ENCODE assay signal across 22 mouse cellular contexts in genomic region chr7:63817476-63817875, GRCm38 (mm10).
DNase-seq lines count a peak whose midpoint lies in the region; ATAC-seq and TF ChIP-seq lines count a peak whose summit lies in the region.
"Had no signal": no experiment of that assay in that cellular context is flagged by ENCODE, and none has a peak within 500 bp of the region (broad histone marks: within the 10 kb centered on the region; RNA-seq: fewer than 3 reads in every experiment).

No protein-coding gene starts in this region.

- TF ChIP-seq CTCF in spleen, adult 2 months (IDR thresholded peaks at IDR 0.05; ENCODE audit: extremely low read depth, insufficient read depth, insufficient read length, insufficient replicate concordance) = no peak
- TF ChIP-seq CTCF in hindbrain, postnatal 0 days (IDR thresholded peaks at IDR 0.05; ENCODE audit: low read depth) = no peak
- no peak for TF ChIP-seq CTCF in gastrocnemius, adult 2 months (IDR thresholded peaks at IDR 0.05)

- H3K27ac ChIP-seq in intestine, embryonic 14.5 days (ENCODE audit: low read depth) = no peak overlapping the region
- no peak overlapping the region for H3K27ac ChIP-seq in intestine, embryonic 16.5 days (ENCODE audit: low read length)
- H3K27ac ChIP-seq in spleen, adult 2 months (ENCODE audit: insufficient read depth, low read length) = peak overlapping the region; percentile 91; the same call in 1 of the 2 replicates
- no peak overlapping the region for H3K27ac ChIP-seq in hindbrain, postnatal 0 days
- H3K27ac ChIP-seq in gastrocnemius, adult 2 months = no peak overlapping the region
- H3K27ac ChIP-seq: embryonic facial prominence, embryonic 12.5 days; liver, embryonic 13.5 days; midbrain, embryonic 12.5 days; stomach, postnatal 0 days had no signal

- no peak overlapping the region for H3K4me2 ChIP-seq in intestine, embryonic 14.5 days (ENCODE audit: low read length)
- no peak overlapping the region for H3K4me2 ChIP-seq in intestine, embryonic 16.5 days (ENCODE audit: low read depth, low read length)
- no peak overlapping the region for H3K4me2 ChIP-seq in hindbrain, postnatal 0 days (ENCODE audit: low read depth, low read length)
- H3K4me2 ChIP-seq: embryonic facial prominence, embryonic 12.5 days; hindbrain, embryonic 12.5 days; liver, embryonic 13.5 days; lung, embryonic 14.5 days; midbrain, embryonic 12.5 days had no signal

- H3K36me3 ChIP-seq in intestine, embryonic 14.5 days (ENCODE audit: control insufficient read depth, insufficient read depth, low read length) = no peaks in the 10 kb centered on the region
- H3K36me3 ChIP-seq in intestine, embryonic 16.5 days (ENCODE audit: control insufficient read depth, insufficient read depth, low read length) = no peaks in the 10 kb centered on the region
- no peaks in the 10 kb centered on the region for H3K36me3 ChIP-seq in spleen, adult 2 months (ENCODE audit: control insufficient read depth, insufficient read depth, low read length)
- no peaks in the 10 kb centered on the region for H3K36me3 ChIP-seq in hindbrain, postnatal 0 days (ENCODE audit: insufficient read depth, low read length)
- H3K36me3 ChIP-seq: embryonic facial prominence, embryonic 12.5 days; G1E; hindbrain, embryonic 12.5 days; liver, embryonic 13.5 days; midbrain, embryonic 12.5 days had no signal

- no peak overlapping the region for H3K9ac ChIP-seq in intestine, embryonic 14.5 days (ENCODE audit: low read length)
- H3K9ac ChIP-seq in intestine, embryonic 16.5 days (ENCODE audit: low read depth, low read length) = no peak overlapping the region
- no peak overlapping the region for H3K9ac ChIP-seq in hindbrain, postnatal 0 days (replicated peaks; ENCODE audit: low read length)
- H3K9ac ChIP-seq: embryonic facial prominence, embryonic 12.5 days; hindbrain, embryonic 12.5 days; liver, embryonic 13.5 days; lung, embryonic 14.5 days; midbrain, embryonic 12.5 days had no signal

- TF ChIP-seq POLR2A in spleen, adult 2 months (IDR thresholded peaks at IDR 0.05; ENCODE audit: low read depth, low read length) = no peak

- H3K27me3 ChIP-seq in intestine, embryonic 14.5 days (replicated peaks; ENCODE audit: control insufficient read depth, insufficient read depth, low read length) = no peaks in the 10 kb centered on the region
- no peaks in the 10 kb centered on the region for H3K27me3 ChIP-seq in intestine, embryonic 16.5 days (replicated peaks; ENCODE audit: control insufficient read depth, insufficient read depth, low read length)
- H3K27me3 ChIP-seq in spleen, adult 2 months (ENCODE audit: control insufficient read depth, insufficient read depth, low read length) = no peaks in the 10 kb centered on the region
- no peaks in the 10 kb centered on the region for H3K27me3 ChIP-seq in hindbrain, postnatal 0 days (ENCODE audit: insufficient read depth, low read length)
- H3K27me3 ChIP-seq: CH12.LX; embryonic facial prominence, embryonic 12.5 days; hindbrain, embryonic 12.5 days; liver, embryonic 13.5 days; midbrain, embryonic 12.5 days; Patski had no signal

- no peaks in the 10 kb centered on the region for H3K9me3 ChIP-seq in intestine, embryonic 14.5 days (ENCODE audit: control insufficient read depth, low read length)
- H3K9me3 ChIP-seq in intestine, embryonic 16.5 days (ENCODE audit: control insufficient read depth, low read length) = no peaks in the 10 kb centered on the region
- no peaks in the 10 kb centered on the region for H3K9me3 ChIP-seq in hindbrain, postnatal 0 days (ENCODE audit: low read length)
- H3K9me3 ChIP-seq: embryonic facial prominence, embryonic 12.5 days; G1E; hindbrain, embryonic 12.5 days; liver, embryonic 13.5 days; midbrain, embryonic 12.5 days had no signal

- no peak overlapping the region for H3K4me3 ChIP-seq in intestine, embryonic 14.5 days (ENCODE audit: low read depth, low read length)
- H3K4me3 ChIP-seq in intestine, embryonic 16.5 days (ENCODE audit: low read length) = no peak overlapping the region
- H3K4me3 ChIP-seq in spleen, adult 2 months (ENCODE audit: extremely low read depth, insufficient read depth, insufficient read length) = no peak overlapping the region
- no peak overlapping the region for H3K4me3 ChIP-seq in hindbrain, postnatal 0 days (ENCODE audit: low read length)
- H3K4me3 ChIP-seq in gastrocnemius, adult 2 months = no peak overlapping the region
- H3K4me3 ChIP-seq: embryonic facial prominence, embryonic 12.5 days; heart, adult 2 months; hindbrain, embryonic 12.5 days; liver, embryonic 13.5 days; midbrain, embryonic 12.5 days had no signal

- ATAC-seq in cerebellum, adult (ENCODE audit: insufficient number of reproducible peaks, low FRiP score, low TSS enrichment) = 0 out of 2 replicates have a peak, but pooled peaks have one; percentile 5
- no peak for ATAC-seq in intestine, embryonic 14.5 days (replicated peaks; ENCODE audit: low FRiP score, low TSS enrichment, low read depth)
- no peak for ATAC-seq in intestine, embryonic 16.5 days
- no peak for ATAC-seq in hindbrain, postnatal 0 days
- ATAC-seq: forebrain, embryonic 16.5 days had no signal

- intact Hi-C loops in gastrocnemius, adult 2 months (cut with DNase I) = no loop called here

- DNase-seq in cerebellum, postnatal 36 days = no peak
- DNase-seq in intestine, embryonic 14.5 days (ENCODE audit: low spot score) = peak; percentile 16
- DNase-seq in spleen, adult 2 months (ENCODE audit: low read depth in 1 of 2, low spot score in 2 of 2) = no peak
- no peak for DNase-seq in spleen, postnatal 36 days (ENCODE audit: low spot score in 2 of 2)
- no peak for DNase-seq in hindbrain, postnatal 0 days (ENCODE audit: low spot score)
- no peak for DNase-seq in gastrocnemius, adult 2 months
- DNase-seq: gastrocnemius, postnatal 25 days; heart, adult 2 months; kidney, adult 8-10 months; kidney, postnatal 25 days; liver, embryonic 13.5 days; lung, embryonic 14.5 days had no signal

- H3K4me1 ChIP-seq in intestine, embryonic 14.5 days (replicated peaks; ENCODE audit: control insufficient read depth, insufficient read depth, low read length) = no peaks in the 10 kb centered on the region
- no peaks in the 10 kb centered on the region for H3K4me1 ChIP-seq in intestine, embryonic 16.5 days (ENCODE audit: control insufficient read depth, insufficient read depth, low read length)
- H3K4me1 ChIP-seq in spleen, adult 2 months (ENCODE audit: control insufficient read depth, insufficient read depth, insufficient read length) = peaks cover 14% of the 10 kb centered on the region; the same call in 1 of the 2 replicates
- no peaks in the 10 kb centered on the region for H3K4me1 ChIP-seq in hindbrain, postnatal 0 days (ENCODE audit: insufficient read depth, low read length)
- H3K4me1 ChIP-seq: embryonic facial prominence, embryonic 12.5 days; hindbrain, embryonic 12.5 days; midbrain, embryonic 12.5 days had no signal

- 87% methylated on average over 1 of the region's 1 CpGs for WGBS in intestine, embryonic 14.5 days
- 86% methylated on average over 1 of the region's 1 CpGs for WGBS in intestine, embryonic 16.5 days
- 72% methylated on average over 1 of the region's 1 CpGs for WGBS in spleen, adult 2 months
- 78% methylated on average over 1 of the region's 1 CpGs for WGBS in hindbrain, postnatal 0 days
